Mouse (Mus musculus) bone marrow macrophage, adult 2 months (primary cell): ENCODE data around the gene Gimap4.

Experiments used
- CTCF ChIP-seq: IDR thresholded peaks from 2 replicates; pipeline ENCODE4 v1.5.1; 2012; ENCODE audit warnings: low read depth, mild to moderate bottlenecking, low read length, moderate library complexity
- POLR2A ChIP-seq: IDR thresholded peaks from 2 replicates; pipeline ENCODE4 v1.6.1; 2012; ENCODE audit warnings: mild to moderate bottlenecking, low read depth, low read length, borderline replicate concordance

DNA sequence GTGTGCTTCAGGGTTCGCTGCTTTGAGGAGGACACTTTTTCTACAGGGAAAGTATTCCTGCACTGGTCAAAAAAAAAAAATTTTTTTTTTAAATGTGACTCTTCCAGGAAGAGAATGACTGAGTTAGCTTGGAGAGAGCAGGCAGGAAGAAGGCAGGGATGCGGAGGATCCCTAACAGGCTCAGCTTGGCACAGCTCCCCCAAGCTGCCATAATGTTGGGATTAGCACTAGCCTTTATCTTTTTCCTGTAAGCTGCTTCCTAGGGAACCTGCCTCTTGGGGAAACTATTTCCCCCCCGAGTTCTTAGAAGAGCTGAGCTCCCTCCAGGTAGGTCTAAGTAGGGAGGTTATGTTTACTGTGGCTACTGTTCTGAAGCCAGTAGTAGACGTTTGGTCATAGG, 457 bp downstream of the Gimap4 start:
- TF ChIP-seq POLR2A: no peak
- TF ChIP-seq CTCF: no peak
